Mouse (Mus musculus): ENCODE data around the gene Krt15. TPM values are rescaled to one million over a fixed set of nuclear protein-coding genes. Genes with fewer than 3 reads are reported as not detected.

Krt15 gene
- total and polyA plus RNA-seq, 3 experiments, result 0.21 TPM; not detected in 2

- no peaks in the 10 kb centered on the region for H3K9me3 ChIP-seq (replicated peaks; ENCODE audit: low read length)
- dilution Hi-C loops (cut with MboI; ENCODE audit: extremely low pct_ligation_motif_present, extremely low pct_unique_long_range_greater_than_20kb, low sequenced_read_pairs), result no loop called here
Measured at GRCm38 (mm10) chr11:100121466-100121865, 14.3 kb downstream of the Krt15 start, which contains the start of gene Krt13. TSS of gene Krt13 (minus strand) at chr11:100121566.

GRCm38 (mm10) chr11:100120331-100120730 is 15.4 kb downstream of the Krt15 start:
- Histone ChIP-seq H3K4me2 (ENCODE audit: insufficient read depth, low read depth, poor library complexity, severe bottlenecking) (no peak overlapping the region), H3K4me1 (ENCODE audit: control insufficient read depth in 1 of 2, insufficient read depth in 2 of 2) (no peaks in the 10 kb centered on the region), H3K4me3 (replicated peaks in 1 of 3; ENCODE audit: low read depth in 2 of 3, low read length in 2 of 3, poor library complexity in 1 of 3) (no peak overlapping the region), H3K9me3 (replicated peaks; ENCODE audit: low read length) (no peaks in the 10 kb centered on the region), H3K36me3 (replicated peaks in 1 of 2; ENCODE audit: control insufficient read depth in 1 of 2, insufficient read depth in 1 of 2, low read length in 1 of 2) (no peaks in the 10 kb centered on the region), H3K27ac (ENCODE audit: insufficient read depth, low read depth) (no peak overlapping the region), H3K79me2 (replicated peaks; ENCODE audit: control insufficient read depth, extremely low read depth, insufficient read depth, poor library complexity, severe bottlenecking) (no peaks in the 10 kb centered on the region), H3K27me3 (replicated peaks) (peaks cover 99% of the 10 kb centered on the region), H3K9ac (ENCODE audit: insufficient read depth, low read depth) (no peak overlapping the region)
- in situ Hi-C loops (cut with MboI; ENCODE audit: low pct_ligation_motif_present, low pct_unique_long_range_greater_than_20kb, low sequenced_read_pairs) (no loop called here), dilution Hi-C loops (cut with MboI; ENCODE audit: extremely low pct_ligation_motif_present, extremely low pct_unique_long_range_greater_than_20kb, low sequenced_read_pairs) (no loop called here)
- DNase-seq (ENCODE audit: extremely low read depth), result no peak
- no peak for TF ChIP-seq TCF12 (IDR thresholded peaks at IDR 0.05; ENCODE audit: low read depth, low read length)
- TF ChIP-seq RAD21 (IDR thresholded peaks at IDR 0.05; ENCODE audit: low read depth, low read length), result no peak
- TF ChIP-seq UBTF (IDR thresholded peaks at IDR 0.05; ENCODE audit: low read depth, low read length), result no peak
- TF ChIP-seq NRF1 (IDR thresholded peaks at IDR 0.05; ENCODE audit: low read depth, low read length), result no peak
- TF ChIP-seq SIN3A (IDR thresholded peaks at IDR 0.05; ENCODE audit: low read length), result no peak
- no peak for TF ChIP-seq POLR2A (IDR thresholded peaks at IDR 0.05; ENCODE audit: low read depth, low read length)
- no peak for TF ChIP-seq MYC (IDR thresholded peaks at IDR 0.05; ENCODE audit: low read depth, low read length)
- TF ChIP-seq USF1 (IDR thresholded peaks at IDR 0.05; ENCODE audit: low read depth, low read length), result no peak
- no peak for TF ChIP-seq CHD1 (IDR thresholded peaks at IDR 0.05; ENCODE audit: low read depth, low read length)
- TF ChIP-seq POLR2AphosphoS2 (IDR thresholded peaks at IDR 0.05; ENCODE audit: low read depth, low read length), result no peak
- no peak for TF ChIP-seq JUN (IDR thresholded peaks at IDR 0.05; ENCODE audit: insufficient read depth, low read depth, low read length)

More at GRCm38 (mm10) chr11:100121466-100121865, 14.3 kb downstream of the Krt15 start, which contains the start of gene Krt13:
- no peaks in the 10 kb centered on the region for H3K36me3 ChIP-seq (replicated peaks in 1 of 2; ENCODE audit: control insufficient read depth in 1 of 2, insufficient read depth in 1 of 2, low read length in 1 of 2)
- no peak within 1 kb of the TSS for H3K4me3 ChIP-seq (replicated peaks in 1 of 3; ENCODE audit: low read depth in 2 of 3, low read length in 2 of 3, poor library complexity in 1 of 3)
- no peak within 1 kb of the TSS for H3K27ac ChIP-seq (ENCODE audit: insufficient read depth, low read depth)
- in situ Hi-C loops (cut with MboI; ENCODE audit: low pct_ligation_motif_present, low pct_unique_long_range_greater_than_20kb, low sequenced_read_pairs), result no loop called here
- H3K4me2 ChIP-seq (ENCODE audit: insufficient read depth, low read depth, poor library complexity, severe bottlenecking), result no peak within 1 kb of the TSS
- peaks cover 99% of the 10 kb centered on the region for H3K27me3 ChIP-seq (replicated peaks)
- TF ChIP-seq PAX5 (IDR thresholded peaks at IDR 0.05; ENCODE audit: low read length), result no peak
- TF ChIP-seq CTCF (conservative IDR thresholded peaks at IDR 0.05 in 1 of 2, IDR thresholded peaks at IDR 0.05 in 1 of 2; ENCODE audit: low read depth in 2 of 2, low read length in 2 of 2), result no peak
- TF ChIP-seq RAD21 (IDR thresholded peaks at IDR 0.05; ENCODE audit: low read depth, low read length), result no peak
- no peak for TF ChIP-seq CHD1 (IDR thresholded peaks at IDR 0.05; ENCODE audit: low read depth, low read length)
- TF ChIP-seq USF1 (IDR thresholded peaks at IDR 0.05; ENCODE audit: low read depth, low read length), result no peak
- no peak for TF ChIP-seq UBTF (IDR thresholded peaks at IDR 0.05; ENCODE audit: low read depth, low read length)
- no peak for TF ChIP-seq EP300 (IDR thresholded peaks at IDR 0.05; ENCODE audit: low read length)
- no peak for TF ChIP-seq ZC3H11A (IDR thresholded peaks at IDR 0.05; ENCODE audit: low read depth, low read length)
- no peak for TF ChIP-seq MAX (IDR thresholded peaks at IDR 0.05; ENCODE audit: low read length)
- no peak for TF ChIP-seq ZKSCAN1 (IDR thresholded peaks at IDR 0.05; ENCODE audit: borderline replicate concordance, low read depth, low read length)
- no peak for TF ChIP-seq NRF1 (IDR thresholded peaks at IDR 0.05; ENCODE audit: low read depth, low read length)
- TF ChIP-seq BHLHE40 (IDR thresholded peaks at IDR 0.05; ENCODE audit: low read depth, low read length), result no peak
- no peaks in the 10 kb centered on the region for H3K79me2 ChIP-seq (replicated peaks; ENCODE audit: control insufficient read depth, extremely low read depth, insufficient read depth, poor library complexity, severe bottlenecking)
- DNase-seq (ENCODE audit: extremely low read depth), result no peak
- H3K4me1 ChIP-seq (ENCODE audit: control insufficient read depth in 1 of 2, insufficient read depth in 2 of 2), result no peaks in the 10 kb centered on the region
- no peak within 1 kb of the TSS for H3K9ac ChIP-seq (ENCODE audit: insufficient read depth, low read depth)
